Mouse (Mus musculus) liver, embryonic 16.5 days (tissue): Measurements from ENCODE around the gene Zbed4. TPM values are rescaled to one million over a fixed set of nuclear protein-coding genes. Genes with fewer than 3 reads are reported as not detected.
A peak's percentile ranks its signal among the peaks of the same experiment; 100 is the strongest.
"Not testable (repeated sequence)": the region's sequence is repeated elsewhere in the genome, so short reads cannot be mapped to it uniquely, and the experiment has no call there.

Source experiments
- ATAC-seq: fragments of 200-750 bp; cut with Nextera tagmentation; 2 replicates; pipeline ENCODE4 v1.8.0; 2017; ENCODE audit warnings: low read depth, mild to moderate bottlenecking, moderate number of reproducible peaks, moderate library complexity
- H3K27ac ChIP-seq: fragments of 300-500 bp; sonication (generic); 2 replicates; pipeline ENCODE4 v1.5.1; 2014; ENCODE audit warnings: mild to moderate bottlenecking, low read length
- H3K27me3 ChIP-seq: fragments of 300-500 bp; sonication (generic); 2 replicates; pipeline ENCODE4 v1.6.1; 2014; ENCODE audit warnings: low read depth, low read length, mixed read lengths; ENCODE audit not compliant: control insufficient read depth, insufficient read depth
- H3K36me3 ChIP-seq: fragments of 300-500 bp; sonication (generic); 2 replicates; pipeline ENCODE4 v1.6.1; 2014; ENCODE audit warnings: mild to moderate bottlenecking; ENCODE audit not compliant: control insufficient read depth, insufficient read depth
- H3K4me1 ChIP-seq: fragments of 300-500 bp; sonication (generic); 2 replicates; pipeline ENCODE4 v1.6.1; 2014; ENCODE audit warnings: low read depth, low read length, mixed read lengths; ENCODE audit not compliant: control insufficient read depth
- H3K4me2 ChIP-seq: fragments of 300-500 bp; sonication (generic); 2 replicates; pipeline ENCODE4 v1.6.1; 2014; ENCODE audit warnings: low read depth, low read length, mixed read lengths
- H3K4me3 ChIP-seq: fragments of 300-500 bp; sonication (generic); 2 replicates; pipeline ENCODE4 v1.5.1; 2014; ENCODE audit warnings: low read depth, mild to moderate bottlenecking, low read length
- H3K9ac ChIP-seq: fragments of 300-500 bp; sonication (generic); 2 replicates; pipeline ENCODE4 v1.6.1; 2014; ENCODE audit warnings: low read depth, low read length
- H3K9me3 ChIP-seq: fragments of 300-500 bp; sonication (generic); replicated peaks from 2 replicates; pipeline ENCODE4 v1.6.1; 2016; ENCODE audit warnings: low read length; ENCODE audit not compliant: control insufficient read depth
- WGBS: fragments of 180-500 bp; shearing (Covaris S2); extraction: QIAGEN DNeasy Blood & Tissue Kit; methylation state at CpG from one replicate; pipeline ENCODE4 v1.1.7; 2014; ENCODE audit not compliant: insufficient replicate concordance; 5-methylcytosine and 5-hydroxymethylcytosine counted together
- polyA plus RNA-seq: library from polyadenylated mRNA; unstranded; fragments of >200 nt; fragmentation: Nextera tagmentation; extraction: Ambion mirVana; gene quantifications from 2 replicates; pipeline ENCODE4 v1.2.1, GENCODE M21; 2015

Gene Zbed4
- polyA plus RNA-seq, 1 experiment from 2014 or later = 10.0 TPM

DNA sequence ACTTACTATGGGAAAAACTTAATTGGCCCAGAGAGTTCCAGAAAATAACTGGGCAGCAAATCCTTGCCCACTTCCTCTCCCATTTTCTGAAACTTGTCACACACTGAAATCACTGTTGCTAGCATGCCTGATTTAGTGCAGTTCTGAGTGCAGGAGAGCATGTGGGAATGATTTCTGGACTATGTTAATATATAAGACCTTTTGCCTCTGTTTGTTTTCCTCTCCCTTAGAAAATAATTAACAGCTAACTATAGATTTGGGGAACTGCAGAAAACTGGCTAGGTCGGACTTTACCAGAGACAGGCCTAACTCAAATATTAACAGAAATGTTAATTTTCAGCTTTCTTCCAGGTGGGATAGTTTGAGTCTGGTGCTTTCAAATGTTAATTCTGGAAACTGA lies 17.1 kb downstream of the Zbed4 start:
- Histone ChIP-seq H3K4me2 (no peak overlapping the region), H3K4me3 (no peak overlapping the region), H3K27me3 (no peaks in the 10 kb centered on the region), H3K27ac (peak overlapping the region; percentile 69), H3K36me3 (peaks cover 9% of the 10 kb centered on the region), H3K9ac (no peak overlapping the region), H3K9me3 (no peaks in the 10 kb centered on the region), H3K4me1 (peaks cover 2% of the 10 kb centered on the region; the same call in 1 of the 2 replicates)
- 68% methylated on average over 1 of the region's 1 CpGs for WGBS
- peak; percentile 64 for ATAC-seq

DNA sequence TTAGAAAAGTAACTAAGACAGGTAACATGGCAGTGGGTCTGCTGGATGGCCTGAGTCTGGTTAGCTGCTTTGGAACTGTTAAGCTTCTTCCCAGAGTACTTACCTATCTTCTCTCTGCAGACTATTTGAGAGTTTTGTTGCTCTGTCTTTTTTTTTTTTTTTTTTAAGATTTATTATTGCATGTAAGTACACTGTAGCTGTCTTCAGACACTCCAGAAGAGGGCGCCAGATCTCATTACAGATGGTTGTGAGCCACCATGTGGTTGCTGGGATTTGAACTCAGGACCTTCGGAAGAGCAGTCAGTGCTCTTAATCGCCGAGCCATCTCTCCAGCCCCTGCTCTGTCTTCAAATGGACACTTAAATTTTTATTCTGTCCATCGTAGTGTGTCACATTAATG lies 23.2 kb downstream of the Zbed4 start:
- H3K36me3 ChIP-seq, H3K4me3 ChIP-seq, H3K4me2 ChIP-seq, H3K9me3 ChIP-seq, H3K4me1 ChIP-seq, H3K9ac ChIP-seq, H3K27ac ChIP-seq, H3K27me3 ChIP-seq, ATAC-seq: not testable (repeated sequence)
- 80% methylated on average over 5 of the region's 5 CpGs for WGBS

DNA sequence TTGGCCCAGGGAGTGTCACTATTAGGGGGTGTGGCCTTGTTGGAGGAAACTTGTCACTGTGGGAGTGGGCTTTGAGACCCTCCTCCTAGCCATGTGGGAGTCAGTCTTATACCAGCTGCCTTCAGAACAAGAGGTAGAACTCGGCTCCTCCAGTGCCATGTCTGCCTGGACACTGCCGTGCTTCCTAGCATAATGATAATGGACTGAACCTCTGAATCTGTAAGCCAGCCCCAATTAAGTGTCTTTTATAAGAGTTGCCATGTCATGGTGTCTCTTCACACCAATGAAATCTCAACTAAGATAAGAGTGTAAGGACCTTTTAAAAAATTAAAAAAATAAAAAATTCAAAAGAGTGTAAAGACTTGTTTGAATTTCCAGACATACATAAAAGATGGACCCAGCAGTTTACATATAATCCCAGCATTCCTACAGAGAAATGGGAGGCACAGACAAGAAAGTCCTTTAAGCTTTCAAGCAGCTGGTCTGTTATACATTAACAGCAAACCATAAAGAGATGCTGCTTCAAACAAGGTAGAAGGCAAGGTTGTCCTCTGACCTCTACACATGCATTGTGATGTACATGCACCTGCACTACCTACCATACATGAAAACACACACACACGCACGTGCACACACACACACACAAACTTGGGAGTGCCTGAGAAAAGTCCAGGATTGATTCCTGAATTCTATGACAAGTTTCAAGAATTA lies 40.8 kb downstream of the Zbed4 start:
- H3K27ac ChIP-seq = no peak overlapping the region
- ATAC-seq = no peak

DNA sequence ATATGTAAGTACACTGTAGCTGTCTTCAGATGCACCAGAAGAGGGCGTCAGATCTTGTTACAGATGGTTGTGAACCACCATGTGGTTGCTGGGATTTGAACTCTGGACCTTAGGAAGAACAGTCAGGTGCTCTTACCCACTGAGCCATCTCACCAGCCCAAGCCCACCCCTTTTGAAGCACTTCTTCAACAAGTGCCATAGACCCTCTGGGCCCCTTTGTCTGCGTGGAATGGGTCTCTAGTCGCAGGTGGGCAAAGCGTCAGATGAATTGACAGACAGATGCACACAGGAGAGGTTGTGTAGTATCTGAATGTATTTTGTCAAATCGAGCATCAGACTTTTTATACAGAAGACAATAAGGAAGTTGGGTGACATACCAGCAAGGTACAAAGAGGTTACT lies 43.3 kb downstream of the Zbed4 start:
- 83% methylated on average over 4 of the region's 5 CpGs for WGBS
- H3K4me3 ChIP-seq, H3K36me3 ChIP-seq, H3K4me1 ChIP-seq, ATAC-seq, H3K9me3 ChIP-seq, H3K27me3 ChIP-seq, H3K27ac ChIP-seq, H3K4me2 ChIP-seq, H3K9ac ChIP-seq: not testable (repeated sequence)

More for the DNA sequence above, 40.8 kb downstream of the Zbed4 start:
- no peaks in the 10 kb centered on the region for H3K27me3 ChIP-seq
- no peak overlapping the region for H3K4me2 ChIP-seq
- H3K9ac ChIP-seq = no peak overlapping the region
- no peaks in the 10 kb centered on the region for H3K4me1 ChIP-seq
- no peaks in the 10 kb centered on the region for H3K9me3 ChIP-seq
- H3K4me3 ChIP-seq = no peak overlapping the region
- H3K36me3 ChIP-seq = no peaks in the 10 kb centered on the region
- 60% methylated on average over 4 of the region's 4 CpGs for WGBS

DNA sequence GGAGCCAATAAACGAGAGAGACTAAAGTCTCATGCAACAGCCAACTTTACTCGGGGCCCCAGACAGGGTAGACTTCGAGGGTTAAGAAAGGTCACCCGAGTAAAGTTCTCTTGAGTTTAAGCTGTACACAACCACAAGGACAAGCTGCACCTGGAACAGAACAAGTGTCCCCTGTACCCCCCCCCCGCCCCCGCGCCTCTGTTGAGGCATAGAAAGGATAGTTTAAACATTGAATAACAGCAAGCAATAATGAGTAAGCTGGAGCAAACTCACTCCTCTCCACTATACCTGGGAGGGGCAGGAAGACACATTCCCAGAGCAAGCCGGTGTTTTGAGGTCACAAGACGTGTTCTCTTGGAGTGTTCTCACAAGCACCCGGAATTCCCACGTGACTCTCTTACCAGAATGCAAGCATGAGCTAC lies 48.5 kb downstream of the Zbed4 start:
- H3K9ac ChIP-seq = no peak overlapping the region
- peak overlapping the region; percentile 74 for H3K27ac ChIP-seq
- no peak overlapping the region for H3K4me2 ChIP-seq
- no peak overlapping the region for H3K4me3 ChIP-seq
- no peaks in the 10 kb centered on the region for H3K36me3 ChIP-seq
- no peaks in the 10 kb centered on the region for H3K9me3 ChIP-seq
- H3K4me1 ChIP-seq = no peaks in the 10 kb centered on the region
- WGBS = 62% methylated on average over 11 of the region's 11 CpGs
- ATAC-seq = peak; percentile 19; the same call in 1 of the 2 replicates
- no peaks in the 10 kb centered on the region for H3K27me3 ChIP-seq

DNA sequence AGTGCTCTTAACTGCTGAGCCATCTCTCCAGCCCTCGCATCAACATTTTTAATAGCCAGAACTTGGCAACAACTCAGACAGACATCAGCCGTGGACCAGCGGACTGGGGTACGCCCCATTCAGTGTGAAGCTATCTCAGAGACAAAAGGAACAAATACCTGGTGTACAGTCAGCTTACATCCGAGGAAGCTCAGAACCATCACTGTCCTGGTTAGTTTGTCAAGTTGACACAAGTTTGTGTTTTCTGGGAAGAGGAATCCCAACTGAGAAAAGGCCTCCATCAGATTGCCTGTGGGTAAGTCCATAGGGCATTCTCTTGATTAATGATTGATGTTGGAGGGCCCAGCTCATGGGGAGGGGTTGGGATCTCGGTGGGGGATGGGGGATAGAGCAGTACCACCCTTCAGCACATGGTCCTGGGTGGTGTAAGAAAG lies 49.5 kb downstream of the Zbed4 start:
- WGBS = 52% methylated on average over 6 of the region's 6 CpGs

DNA sequence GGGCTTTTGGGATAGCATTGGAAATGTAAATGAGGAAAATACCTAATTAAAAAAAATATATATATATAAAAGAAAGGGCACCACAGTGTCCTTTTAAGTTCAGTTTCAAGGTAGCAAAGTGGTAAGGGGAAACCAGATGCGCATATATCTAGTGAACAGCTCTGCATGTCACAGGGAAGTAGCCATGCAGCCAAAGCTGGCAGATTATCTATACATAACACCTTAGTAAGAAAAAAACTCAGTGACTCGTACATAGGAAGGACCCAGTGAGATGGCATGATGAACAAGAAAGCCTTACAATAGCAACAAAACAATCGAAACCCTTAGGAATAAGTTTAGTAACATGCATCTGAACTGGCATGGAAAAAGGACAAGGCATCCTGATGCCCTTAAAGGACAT lies 50.4 kb downstream of the Zbed4 start:
- Histone ChIP-seq H3K4me3 (no peak overlapping the region), H3K9ac (no peak overlapping the region), H3K27me3 (no peaks in the 10 kb centered on the region), H3K4me1 (no peaks in the 10 kb centered on the region), H3K9me3 (no peaks in the 10 kb centered on the region), H3K27ac (no peak overlapping the region), H3K36me3 (peaks cover 13% of the 10 kb centered on the region), H3K4me2 (no peak overlapping the region)
- no peak for ATAC-seq
- 63% methylated on average over 3 of the region's 3 CpGs for WGBS

More for the DNA sequence above, 49.5 kb downstream of the Zbed4 start:
- no peaks in the 10 kb centered on the region for H3K27me3 ChIP-seq
- no peak overlapping the region for H3K4me2 ChIP-seq
- H3K4me3 ChIP-seq = no peak overlapping the region
- no peaks in the 10 kb centered on the region for H3K4me1 ChIP-seq
- peak; percentile 86 for ATAC-seq
- peaks cover 7% of the 10 kb centered on the region for H3K36me3 ChIP-seq
- no peaks in the 10 kb centered on the region for H3K9me3 ChIP-seq
- H3K9ac ChIP-seq = no peak overlapping the region
- H3K27ac ChIP-seq = peak overlapping the region; percentile 50; the same call in 1 of the 2 replicates

DNA sequence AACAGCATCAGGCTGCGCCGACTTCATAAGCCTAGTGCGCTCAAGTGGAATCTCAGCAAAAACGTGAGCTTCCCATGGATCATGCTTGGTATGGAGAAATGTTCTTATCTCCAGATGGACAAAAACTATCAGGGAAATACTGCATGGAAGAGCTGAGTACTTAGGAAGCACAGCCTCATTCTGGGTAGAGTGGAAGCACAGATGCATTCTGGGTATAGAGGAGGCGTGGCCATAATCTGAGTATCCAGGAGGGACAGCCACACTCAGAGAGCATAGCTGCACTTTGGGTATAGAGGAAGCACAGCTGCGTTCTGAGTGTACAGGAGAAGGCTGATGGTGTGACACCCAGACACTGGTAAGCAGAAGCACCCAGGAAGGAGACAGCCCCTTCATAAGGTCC lies 50.9 kb downstream of the Zbed4 start:
- no peak for ATAC-seq
- Histone ChIP-seq H3K9me3 (no peaks in the 10 kb centered on the region), H3K27ac (no peak overlapping the region), H3K27me3 (no peaks in the 10 kb centered on the region), H3K4me2 (no peak overlapping the region), H3K4me3 (no peak overlapping the region), H3K9ac (no peak overlapping the region), H3K36me3 (peaks cover 13% of the 10 kb centered on the region), H3K4me1 (no peaks in the 10 kb centered on the region)
- 71% methylated on average over 6 of the region's 6 CpGs for WGBS

DNA sequence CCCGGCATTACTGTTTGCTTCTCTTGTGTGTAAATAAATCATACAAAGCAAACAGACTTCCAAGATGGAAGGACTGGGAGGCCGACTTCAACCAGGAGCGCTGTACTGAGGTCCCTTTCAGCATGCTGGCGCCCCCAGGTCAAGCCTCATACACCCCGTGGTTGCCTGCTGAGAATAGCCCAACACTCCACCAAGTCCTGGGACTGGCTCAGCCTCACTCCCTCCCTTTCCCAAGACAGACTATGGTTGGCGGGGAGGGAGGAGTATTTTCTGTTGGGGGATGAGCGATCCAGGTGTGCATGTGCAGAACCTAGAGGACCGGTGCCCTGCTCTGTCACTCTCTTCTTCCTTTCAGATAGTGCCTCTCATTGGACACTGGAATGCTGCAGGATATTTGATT lies 56.7 kb downstream of the Zbed4 start:
- 76% methylated on average over 8 of the region's 8 CpGs for WGBS
- no peak for ATAC-seq
- Histone ChIP-seq H3K4me2 (no peak overlapping the region), H3K27me3 (no peaks in the 10 kb centered on the region), H3K36me3 (peaks cover 13% of the 10 kb centered on the region), H3K4me1 (no peaks in the 10 kb centered on the region), H3K9me3 (no peaks in the 10 kb centered on the region), H3K4me3 (no peak overlapping the region), H3K27ac (no peak overlapping the region), H3K9ac (no peak overlapping the region)
